Mouse (Mus musculus): Measurements from ENCODE around the gene Pias1.

DNA sequence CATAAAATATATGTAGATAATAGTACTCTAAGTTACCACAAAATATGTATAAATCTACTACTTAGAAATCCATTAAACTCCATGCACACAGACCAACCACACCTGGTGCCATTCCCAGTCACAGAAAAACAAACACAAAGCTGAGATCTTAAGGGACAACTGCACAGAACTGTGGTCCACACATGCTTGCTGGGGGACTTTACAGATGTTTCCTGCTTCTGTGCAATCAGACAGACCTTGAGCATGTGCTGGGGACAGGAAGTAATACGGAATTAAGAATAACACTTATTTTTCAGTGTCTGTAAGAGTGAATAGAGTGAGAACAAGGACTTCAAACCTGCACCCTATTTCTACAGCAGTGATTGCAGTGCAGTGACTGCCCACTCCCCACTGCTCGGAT is 66.8 kb downstream of the Pias1 start:
- TF ChIP-seq CTCF (IDR thresholded peaks at IDR 0.05; ENCODE audit: extremely low read depth, insufficient read depth, low read length) (no peak), POLR2A (IDR thresholded peaks at IDR 0.05; ENCODE audit: extremely low read depth, insufficient read depth, low read length) (no peak)
